Mouse (Mus musculus) neural tube, embryonic 10.5 days (tissue): ENCODE data around the gene Nfix.
A peak's percentile ranks its signal among the peaks of the same experiment; 100 is the strongest.

Experiments
- DNase-seq: peaks from one replicate; pipeline ENCODE4 v3.0.0-alpha.2; 2017; ENCODE audit warnings: low spot score; ENCODE audit errors: extremely low spot score

Gene Nfix

GRCm38 (mm10) chr8:84782680-84783079 is 17.5 kb downstream of the Nfix start:
- peak; percentile 56 for DNase-seq

- peak; percentile 49 for DNase-seq
These were observed 18.2 kb downstream of the Nfix start for GRCm38 (mm10) chr8:84781686-84782505.

GRCm38 (mm10) chr8:84780949-84781680 is 19.0 kb downstream of the Nfix start:
- peak; percentile 55 for DNase-seq

GRCm38 (mm10) chr8:84780225-84780555 is 20.0 kb downstream of the Nfix start:
- no peak for DNase-seq

- DNase-seq = peak; percentile 61
These were observed 20.5 kb downstream of the Nfix start for GRCm38 (mm10) chr8:84779519-84780224.

GRCm38 (mm10) chr8:84778638-84779380 is 21.3 kb downstream of the Nfix start:
- peak; percentile 49 for DNase-seq

- peak; percentile 51 for DNase-seq
These were observed 22.1 kb downstream of the Nfix start for GRCm38 (mm10) chr8:84777899-84778637.

GRCm38 (mm10) chr8:84776569-84776968 is 23.6 kb downstream of the Nfix start:
- no peak for DNase-seq

GRCm38 (mm10) chr8:84775621-84776113 is 24.5 kb downstream of the Nfix start:
- DNase-seq = no peak

GRCm38 (mm10) chr8:84775105-84775591 is 25.0 kb downstream of the Nfix start:
- peak; percentile 48 for DNase-seq

GRCm38 (mm10) chr8:84774473-84774911 is 25.7 kb downstream of the Nfix start:
- DNase-seq = peak; percentile 48

GRCm38 (mm10) chr8:84773833-84774232 is 26.3 kb downstream of the Nfix start:
- peak; percentile 43 for DNase-seq

GRCm38 (mm10) chr8:84773304-84773703 is 26.8 kb downstream of the Nfix start:
- no peak for DNase-seq

- DNase-seq = no peak
These were observed 27.5 kb downstream of the Nfix start for GRCm38 (mm10) chr8:84772628-84773027.

- peak; percentile 67 for DNase-seq
These were observed 28.2 kb downstream of the Nfix start for GRCm38 (mm10) chr8:84771941-84772378.

- DNase-seq = no peak
These were observed 29.0 kb downstream of the Nfix start for GRCm38 (mm10) chr8:84771000-84771687.

GRCm38 (mm10) chr8:84770100-84770953 is 29.8 kb downstream of the Nfix start:
- no peak for DNase-seq

GRCm38 (mm10) chr8:84769324-84769723 is 30.8 kb downstream of the Nfix start:
- no peak for DNase-seq
